Mouse (Mus musculus) neural tube, embryonic 11.5 days (tissue): ENCODE results near the gene S100a10. TPM values are rescaled to one million over a fixed set of nuclear protein-coding genes. Genes with fewer than 3 reads are reported as not detected.
"Not testable (repeated sequence)": the region's sequence is repeated elsewhere in the genome, so short reads cannot be mapped to it uniquely, and the experiment has no call there.

Source experiments
- ATAC-seq: fragments of 200-750 bp; cut with Nextera tagmentation; 2 replicates; pipeline ENCODE4 v1.8.0; 2017; ENCODE audit warnings: moderate number of reproducible peaks, mild to moderate bottlenecking, moderate TSS enrichment, moderate library complexity; ENCODE audit not compliant: insufficient read depth, low FRiP score, low TSS enrichment
- DNase-seq: peaks from one replicate; pipeline ENCODE4 v3.0.0-alpha.2; 2015; ENCODE audit warnings: low spot score
- H3K27ac ChIP-seq: fragments of 300-500 bp; sonication (generic); 2 replicates; pipeline ENCODE4 v1.5.1; 2014; ENCODE audit warnings: low read depth, mild to moderate bottlenecking, low read length
- H3K27me3 ChIP-seq: fragments of 300-500 bp; sonication (generic); 2 replicates; pipeline ENCODE4 v1.6.1; 2014; ENCODE audit warnings: mild to moderate bottlenecking, low read length, mixed read lengths; ENCODE audit not compliant: control insufficient read depth, insufficient read depth
- H3K36me3 ChIP-seq: fragments of 300-500 bp; sonication (generic); 2 replicates; pipeline ENCODE4 v1.6.1; 2014; ENCODE audit warnings: mild to moderate bottlenecking, low read length, moderate library complexity, mixed read lengths; ENCODE audit not compliant: control insufficient read depth, insufficient read depth
- H3K4me1 ChIP-seq: fragments of 300-500 bp; sonication (generic); 2 replicates; pipeline ENCODE4 v1.6.1; 2014; ENCODE audit warnings: low read length, mixed read lengths; ENCODE audit not compliant: control insufficient read depth, insufficient read depth
- H3K4me2 ChIP-seq: fragments of 300-500 bp; sonication (generic); 2 replicates; pipeline ENCODE4 v1.6.1; 2014; ENCODE audit warnings: low read depth, mild to moderate bottlenecking, moderate library complexity
- H3K4me3 ChIP-seq: fragments of 300-500 bp; sonication (generic); 2 replicates; pipeline ENCODE4 v1.5.1; 2014; ENCODE audit warnings: low read depth, low read length
- H3K9ac ChIP-seq: fragments of 300-500 bp; sonication (generic); 2 replicates; pipeline ENCODE4 v1.6.1; 2014; ENCODE audit warnings: mild to moderate bottlenecking, low read length
- H3K9me3 ChIP-seq: fragments of 300-500 bp; sonication (generic); 2 replicates; pipeline ENCODE4 v1.6.1; 2016; ENCODE audit warnings: low read length; ENCODE audit not compliant: control insufficient read depth
- WGBS: fragments of 180-500 bp; shearing (Covaris S2); extraction: QIAGEN DNeasy Blood & Tissue Kit; methylation state at CpG from one replicate; pipeline ENCODE4 v1.1.7; 2014; 5-methylcytosine and 5-hydroxymethylcytosine counted together
- polyA plus RNA-seq: library from polyadenylated mRNA; unstranded; fragments of >200 nt; fragmentation: Nextera tagmentation; extraction: Ambion mirVana; gene quantifications from 2 replicates; pipeline ENCODE4 v1.2.1, GENCODE M21; 2014

The S100a10 gene
- polyA plus RNA-seq, 1 experiment from 2014 or later: 203 TPM

- Histone ChIP-seq H3K27me3 (no peaks in the 10 kb centered on the region), H3K4me1 (no peaks in the 10 kb centered on the region), H3K4me3 (no peak overlapping the region), H3K36me3 (no peaks in the 10 kb centered on the region), H3K9me3 (no peaks in the 10 kb centered on the region), H3K4me2 (no peak overlapping the region), H3K27ac (no peak overlapping the region), H3K9ac (no peak overlapping the region)
- WGBS: 80% methylated on average over 2 of the region's 2 CpGs
- DNase-seq (no peak), ATAC-seq (no peak)
Observed at GRCm38 (mm10) chr3:93538486-93538885, 16.4 kb upstream of the S100a10 start.

- Histone ChIP-seq H3K9ac (no peak overlapping the region), H3K27me3 (no peaks in the 10 kb centered on the region), H3K27ac (no peak overlapping the region), H3K4me2 (no peak overlapping the region), H3K36me3 (no peaks in the 10 kb centered on the region), H3K4me1 (no peaks in the 10 kb centered on the region), H3K4me3 (no peak overlapping the region), H3K9me3 (no peaks in the 10 kb centered on the region)
- ATAC-seq (no peak), DNase-seq (no peak)
- WGBS: 72% methylated on average over 2 of the region's 2 CpGs
Observed at GRCm38 (mm10) chr3:93541501-93541900, 13.4 kb upstream of the S100a10 start.

GRCm38 (mm10) chr3:93544170-93544569, 10.7 kb upstream of the S100a10 start:
- not testable (repeated sequence) for H3K27me3 ChIP-seq, H3K36me3 ChIP-seq, H3K9me3 ChIP-seq, H3K9ac ChIP-seq, DNase-seq, H3K27ac ChIP-seq, H3K4me2 ChIP-seq, ATAC-seq, H3K4me1 ChIP-seq, H3K4me3 ChIP-seq
- WGBS: 84% methylated on average over 6 of the region's 6 CpGs

GRCm38 (mm10) chr3:93547099-93547648, 7.7 kb upstream of the S100a10 start:
- Histone ChIP-seq H3K9ac (no peak overlapping the region), H3K27me3 (no peaks in the 10 kb centered on the region), H3K27ac (no peak overlapping the region), H3K9me3 (no peaks in the 10 kb centered on the region), H3K4me3 (no peak overlapping the region), H3K4me1 (no peaks in the 10 kb centered on the region), H3K4me2 (no peak overlapping the region), H3K36me3 (no peaks in the 10 kb centered on the region)
- 30% methylated on average over 7 of the region's 7 CpGs for WGBS
- ATAC-seq: peak; percentile 35; the same call in 1 of the 2 replicates
- DNase-seq: peak; percentile 83

- H3K4me2 ChIP-seq: no peak overlapping the region
- no peak overlapping the region for H3K4me3 ChIP-seq
- no peak overlapping the region for H3K27ac ChIP-seq
- ATAC-seq: no peak
- no peaks in the 10 kb centered on the region for H3K27me3 ChIP-seq
- no peak overlapping the region for H3K9ac ChIP-seq
- no peaks in the 10 kb centered on the region for H3K9me3 ChIP-seq
- H3K4me1 ChIP-seq: no peaks in the 10 kb centered on the region
- DNase-seq: no peak
- 80% methylated on average over 20 of the region's 20 CpGs for WGBS
- H3K36me3 ChIP-seq: no peaks in the 10 kb centered on the region
Observed at GRCm38 (mm10) chr3:93547749-93548540, 6.9 kb upstream of the S100a10 start.

- no peak for DNase-seq
- ATAC-seq: no peak
- Histone ChIP-seq H3K9me3 (no peaks in the 10 kb centered on the region), H3K4me3 (no peak overlapping the region), H3K27ac (no peak overlapping the region), H3K27me3 (no peaks in the 10 kb centered on the region), H3K4me1 (no peaks in the 10 kb centered on the region), H3K36me3 (no peaks in the 10 kb centered on the region), H3K9ac (no peak overlapping the region), H3K4me2 (no peak overlapping the region)
- WGBS: 72% methylated on average over 6 of the region's 6 CpGs
Observed at GRCm38 (mm10) chr3:93548541-93549266, 6.2 kb upstream of the S100a10 start.

GRCm38 (mm10) chr3:93549986-93550385, 4.9 kb upstream of the S100a10 start:
- Histone ChIP-seq H3K36me3 (no peaks in the 10 kb centered on the region), H3K4me2 (no peak overlapping the region), H3K27ac (no peak overlapping the region), H3K9ac (no peak overlapping the region), H3K9me3 (no peaks in the 10 kb centered on the region), H3K4me3 (no peak overlapping the region), H3K4me1 (no peaks in the 10 kb centered on the region), H3K27me3 (no peaks in the 10 kb centered on the region)
- DNase-seq: no peak
- no peak for ATAC-seq
- WGBS: 80% methylated on average over 4 of the region's 4 CpGs

GRCm38 (mm10) chr3:93551950-93552901, 2.7 kb upstream of the S100a10 start:
- H3K4me2 ChIP-seq: no peak overlapping the region
- H3K27me3 ChIP-seq: no peaks in the 10 kb centered on the region
- DNase-seq (no peak), ATAC-seq (no peak)
- no peak overlapping the region for H3K27ac ChIP-seq
- H3K9ac ChIP-seq: no peak overlapping the region
- no peaks in the 10 kb centered on the region for H3K4me1 ChIP-seq
- 87% methylated on average over 5 of the region's 5 CpGs for WGBS
- no peaks in the 10 kb centered on the region for H3K9me3 ChIP-seq
- H3K4me3 ChIP-seq: no peak overlapping the region
- H3K36me3 ChIP-seq: no peaks in the 10 kb centered on the region
